Mouse (Mus musculus) E14TG2a.4 (cell line): Measurements from ENCODE around the gene Aqp3.

Experiments
- H3K27me3 ChIP-seq: 2 replicates; pipeline ENCODE4 v1.6.1; 2014; ENCODE audit warnings: low read length, control low read depth; ENCODE audit not compliant: insufficient read depth
- H3K36me3 ChIP-seq: 2 replicates; pipeline ENCODE4 v1.6.1; 2014; ENCODE audit warnings: low read length, control low read depth; ENCODE audit not compliant: insufficient read depth
- H3K4me1 ChIP-seq: replicated peaks from 2 replicates; pipeline ENCODE4 v1.6.1; 2014; ENCODE audit warnings: low read depth, low read length, control low read depth
- H3K4me3 ChIP-seq: replicated peaks from 2 replicates; pipeline ENCODE4 v1.5.1; 2014; ENCODE audit warnings: mild to moderate bottlenecking, low read length
- H3K9me3 ChIP-seq: 2 replicates; pipeline ENCODE4 v1.6.1; 2014; ENCODE audit warnings: low read length, control low read depth
- CTCF ChIP-seq: conservative IDR thresholded peaks from 2 replicates; pipeline ENCODE4 v1.5.1; 2014; ENCODE audit warnings: low read length
- NANOG ChIP-seq: IDR thresholded peaks from 2 replicates; pipeline ENCODE4 v1.6.1; 2014; ENCODE audit warnings: borderline replicate concordance, low read length, mixed read lengths
- POU5F1 ChIP-seq: IDR thresholded peaks from 2 replicates; pipeline ENCODE4 v1.6.1; 2014; ENCODE audit warnings: low read length, borderline replicate concordance

Aqp3 gene

GRCm38 (mm10) chr4:41097871-41098576, at the start of gene Aqp3:
Gene Aqp3 (minus strand): TSS chr4:41098183.
- H3K27me3 ChIP-seq = peaks cover 44% of the 10 kb centered on the region
- peaks cover 94% of the 10 kb centered on the region for H3K4me1 ChIP-seq
- no peak for TF ChIP-seq CTCF
- TF ChIP-seq NANOG = no peak
- no peak for TF ChIP-seq POU5F1
- H3K4me3 ChIP-seq = peak within 1 kb of the TSS; percentile 77
- peaks cover 31% of the 10 kb centered on the region for H3K36me3 ChIP-seq
- H3K9me3 ChIP-seq = no peaks in the 10 kb centered on the region

GRCm38 (mm10) chr4:41142601-41143000, 44.6 kb upstream of the Aqp3 start:
- no peak for TF ChIP-seq POU5F1
- TF ChIP-seq NANOG = no peak
- no peak for TF ChIP-seq CTCF

DNA sequence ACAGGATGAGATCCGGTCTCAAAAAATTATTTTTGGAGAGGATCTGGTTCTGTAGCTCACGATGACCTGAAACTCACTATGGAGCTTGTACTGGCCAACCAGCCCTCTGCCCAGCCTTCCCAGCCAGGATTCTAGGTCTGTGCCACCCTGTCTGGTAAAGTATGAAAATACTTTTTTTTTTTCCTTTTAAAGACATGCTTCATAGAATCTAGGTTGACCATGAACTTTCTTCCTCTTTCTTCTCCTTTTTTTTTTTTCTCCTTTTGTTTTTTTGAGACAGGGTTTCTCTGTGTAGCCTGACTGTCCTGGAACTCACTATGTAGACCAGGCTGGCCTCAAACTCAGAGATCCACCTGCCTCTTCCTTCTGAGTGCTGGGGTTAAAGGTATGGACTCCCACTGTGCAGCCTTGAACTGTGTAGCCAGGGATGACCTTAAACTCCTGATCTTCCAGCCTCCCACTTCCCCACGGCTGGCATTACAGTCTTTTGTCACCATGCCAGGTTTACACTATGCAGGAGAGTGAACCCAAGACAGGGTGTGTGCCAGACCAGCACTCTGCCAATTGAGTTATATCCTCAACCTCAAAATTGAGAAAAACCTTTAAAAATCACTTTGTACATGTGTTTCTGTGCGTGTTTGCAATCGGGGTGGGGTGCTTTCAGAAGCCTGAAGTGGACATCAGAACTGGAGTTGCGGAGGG, 42.3 kb upstream of the Aqp3 start:
- Histone ChIP-seq H3K36me3 (peaks cover 47% of the 10 kb centered on the region), H3K4me1 (peaks cover 61% of the 10 kb centered on the region), H3K9me3 (no peaks in the 10 kb centered on the region), H3K4me3 (no peak overlapping the region), H3K27me3 (no peaks in the 10 kb centered on the region)
- TF ChIP-seq NANOG = no peak
- TF ChIP-seq CTCF = no peak
- no peak for TF ChIP-seq POU5F1

More at GRCm38 (mm10) chr4:41142601-41143000, 44.6 kb upstream of the Aqp3 start:
- Histone ChIP-seq H3K4me1 (peaks cover 56% of the 10 kb centered on the region), H3K4me3 (no peak overlapping the region), H3K27me3 (no peaks in the 10 kb centered on the region), H3K9me3 (no peaks in the 10 kb centered on the region), H3K36me3 (peaks cover 50% of the 10 kb centered on the region)

DNA sequence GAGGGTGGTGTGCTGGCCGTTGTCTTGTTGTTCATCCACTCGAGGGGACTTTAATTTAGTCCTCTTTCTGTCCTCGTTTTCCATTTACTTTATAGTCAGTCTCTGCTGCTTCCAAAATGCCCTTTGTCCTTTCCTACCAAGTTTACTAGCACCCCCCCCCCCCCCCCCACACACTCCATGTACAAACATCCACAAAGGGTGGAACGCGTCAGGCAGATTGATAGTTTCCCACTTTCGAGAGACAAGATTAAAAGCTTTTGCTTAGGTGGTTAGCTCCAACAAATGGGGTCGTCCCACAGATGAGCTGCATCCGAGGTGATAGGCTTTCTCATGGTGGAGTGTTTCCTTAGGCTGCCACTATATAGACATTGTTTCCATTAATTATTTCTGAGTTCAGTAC, 38.8 kb upstream of the Aqp3 start:
- Histone ChIP-seq H3K4me3 (peak overlapping the region; percentile 90), H3K4me1 (peaks cover 60% of the 10 kb centered on the region), H3K36me3 (peaks cover 27% of the 10 kb centered on the region), H3K27me3 (no peaks in the 10 kb centered on the region), H3K9me3 (no peaks in the 10 kb centered on the region)
- TF ChIP-seq CTCF (no peak), POU5F1 (no peak), NANOG (no peak)

DNA sequence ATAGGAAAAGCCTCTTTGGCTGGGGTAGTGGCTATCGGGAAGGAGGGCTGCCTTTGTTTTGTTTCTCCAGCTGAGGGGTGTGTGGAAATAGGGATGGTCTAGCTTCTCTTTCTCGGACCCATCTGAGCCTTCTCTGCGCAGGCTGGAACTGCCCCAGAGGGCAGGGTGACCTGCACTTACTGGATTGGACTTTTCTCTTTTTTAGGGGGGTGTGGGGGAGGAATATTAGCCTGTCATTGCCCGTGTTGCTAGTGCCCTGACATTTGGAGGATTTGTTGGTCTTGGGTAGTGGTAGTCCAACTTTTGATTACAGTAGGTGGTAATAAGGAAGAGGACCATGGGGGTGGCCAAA, 38.4 kb upstream of the Aqp3 start:
- peak overlapping the region; percentile 90 for H3K4me3 ChIP-seq
- H3K36me3 ChIP-seq = peaks cover 25% of the 10 kb centered on the region
- no peaks in the 10 kb centered on the region for H3K9me3 ChIP-seq
- peaks cover 59% of the 10 kb centered on the region for H3K4me1 ChIP-seq
- TF ChIP-seq NANOG = no peak
- no peak for TF ChIP-seq POU5F1
- no peak for TF ChIP-seq CTCF
- H3K27me3 ChIP-seq = no peaks in the 10 kb centered on the region

DNA sequence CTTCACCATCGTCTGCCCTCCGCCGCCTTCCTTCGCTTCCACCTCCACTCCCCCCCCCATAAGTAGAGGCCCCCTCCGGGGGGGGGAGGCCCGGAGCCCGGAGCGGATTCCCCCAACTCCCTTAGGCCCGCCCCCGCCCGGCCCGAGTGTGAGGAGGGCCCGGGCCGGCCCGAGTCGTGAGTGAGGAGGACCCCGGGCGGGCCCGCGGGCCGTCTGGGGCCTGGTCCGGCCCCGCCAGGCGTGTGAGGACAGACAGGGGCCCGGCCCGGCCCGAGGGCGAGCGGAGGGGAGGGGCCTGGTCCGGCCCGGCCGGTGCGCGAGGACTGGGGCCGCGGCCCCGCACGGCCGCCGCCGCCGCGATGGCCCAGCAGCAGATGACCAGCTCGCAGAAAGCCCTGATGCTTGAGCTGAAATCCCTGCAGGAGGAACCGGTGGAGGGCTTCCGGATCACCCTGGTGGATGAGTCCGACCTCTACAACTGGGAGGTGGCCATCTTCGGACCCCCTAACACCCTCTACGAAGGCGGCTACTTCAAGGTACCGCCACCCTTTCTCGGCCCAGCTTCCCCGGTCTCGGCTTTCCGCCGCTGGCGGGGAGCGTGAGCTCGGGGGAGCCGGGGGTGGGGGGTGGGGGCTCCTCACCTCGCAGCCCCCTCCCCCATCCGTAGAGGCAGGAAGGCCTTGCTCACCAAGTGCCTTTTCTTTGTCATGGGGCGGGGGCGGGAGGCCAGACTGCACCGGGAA, 37.9 kb upstream of the Aqp3 start, which contains the start of gene Ube2r2:
Gene Ube2r2 (plus strand): TSS at position 33 of the 743 bp plus-strand sequence.
- H3K27me3 ChIP-seq = no peaks in the 10 kb centered on the region
- H3K36me3 ChIP-seq = peaks cover 20% of the 10 kb centered on the region
- H3K4me3 ChIP-seq = peak within 1 kb of the TSS; percentile 90
- no peaks in the 10 kb centered on the region for H3K9me3 ChIP-seq
- TF ChIP-seq POU5F1 = no peak
- TF ChIP-seq CTCF = no peak
- peaks cover 54% of the 10 kb centered on the region for H3K4me1 ChIP-seq

GRCm38 (mm10) chr4:41134935-41135710, 37.1 kb upstream of the Aqp3 start:
- H3K4me1 ChIP-seq = peaks cover 47% of the 10 kb centered on the region
- H3K27me3 ChIP-seq = no peaks in the 10 kb centered on the region
- TF ChIP-seq POU5F1 = no peak
- TF ChIP-seq NANOG = no peak
- no peak for TF ChIP-seq CTCF
- H3K9me3 ChIP-seq = no peaks in the 10 kb centered on the region
- H3K4me3 ChIP-seq = peak overlapping the region; percentile 90
- H3K36me3 ChIP-seq = peaks cover 13% of the 10 kb centered on the region; the same call in 1 of the 2 replicates
